Mouse (Mus musculus): ENCODE data around the gene Topors. TPM values are rescaled to one million over a fixed set of nuclear protein-coding genes. Genes with fewer than 3 reads are reported as not detected.

The Topors gene
- polyA plus RNA-seq, 1 experiment from 2014 or later = 38.1 TPM

DNA sequence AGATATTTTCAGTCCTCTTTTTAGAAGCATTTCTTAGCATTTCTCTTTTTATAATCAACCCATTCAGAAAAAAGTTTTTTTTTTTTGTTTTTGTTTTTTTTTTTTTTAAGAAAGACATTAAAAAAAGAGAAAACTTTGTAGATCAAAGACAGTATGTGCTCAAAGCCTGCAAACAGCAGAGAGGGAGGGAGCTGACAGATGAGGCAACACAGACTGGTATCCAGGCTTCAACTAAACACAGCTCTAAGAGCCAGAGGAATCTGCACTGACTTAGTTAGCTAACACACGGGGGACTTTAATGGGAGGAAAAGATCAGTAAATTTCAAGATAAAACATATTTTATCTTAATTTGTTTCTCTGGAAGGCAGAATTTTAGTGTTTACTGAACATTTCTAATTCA is 5.3 kb downstream of the Topors start:
- Histone ChIP-seq H3K27ac (ENCODE audit: low read length) (no peak overlapping the region), H3K4me2 (ENCODE audit: low read length) (no peak overlapping the region), H3K9ac (replicated peaks; ENCODE audit: low read depth, low read length) (no peak overlapping the region), H3K4me1 (replicated peaks; ENCODE audit: control insufficient read depth, insufficient read depth, low read length) (peaks cover 15% of the 10 kb centered on the region), H3K9me3 (ENCODE audit: control insufficient read depth, low read length) (no peaks in the 10 kb centered on the region), H3K27me3 (replicated peaks; ENCODE audit: control insufficient read depth, insufficient read depth, low read length) (no peaks in the 10 kb centered on the region), H3K4me3 (replicated peaks; ENCODE audit: low read length) (no peak overlapping the region), H3K36me3 (ENCODE audit: control insufficient read depth, insufficient read depth) (peaks cover 31% of the 10 kb centered on the region)
- ATAC-seq = no peak
- 71% methylated on average over 1 of the region's 1 CpGs for WGBS

DNA sequence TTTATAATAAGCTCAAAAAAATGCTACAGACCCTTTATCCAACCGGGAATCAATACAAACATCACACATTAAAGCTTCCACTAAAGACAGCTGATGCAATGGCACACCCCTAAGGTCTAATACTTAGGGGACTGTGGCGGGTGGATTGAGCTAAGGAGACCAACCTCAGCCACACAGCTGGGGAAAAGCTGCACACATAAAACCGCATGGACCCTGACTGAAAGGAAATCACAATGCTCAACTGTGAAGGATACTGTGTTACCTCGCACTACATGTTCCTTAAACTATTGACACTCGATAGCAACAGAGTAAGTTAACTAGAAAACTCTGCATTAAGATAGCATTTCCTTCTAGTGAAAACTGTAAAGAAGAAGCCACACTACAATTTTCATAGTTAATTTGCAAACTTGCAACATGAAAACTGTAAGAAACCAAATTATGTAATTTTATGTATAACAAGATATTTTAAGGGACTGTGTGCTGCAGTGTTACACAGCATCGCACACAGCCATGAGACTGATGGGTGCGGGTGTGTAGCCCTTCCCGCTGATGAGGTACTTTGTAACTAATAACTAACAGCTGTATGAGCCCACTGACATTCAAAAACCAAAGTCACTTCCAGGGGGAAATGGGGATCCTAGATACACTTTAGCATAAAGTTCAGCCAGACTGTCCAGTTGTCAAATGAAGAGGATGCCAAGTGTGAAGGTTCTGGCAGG is 15.1 kb downstream of the Topors start:
- no peaks in the 10 kb centered on the region for H3K36me3 ChIP-seq (ENCODE audit: control insufficient read depth, insufficient read depth)
- H3K27ac ChIP-seq (ENCODE audit: low read length) = no peak overlapping the region
- no peak overlapping the region for H3K4me3 ChIP-seq (replicated peaks; ENCODE audit: low read length)
- H3K4me2 ChIP-seq (ENCODE audit: low read length) = no peak overlapping the region
- H3K27me3 ChIP-seq (replicated peaks; ENCODE audit: control insufficient read depth, insufficient read depth, low read length) = no peaks in the 10 kb centered on the region
- no peak for ATAC-seq
- H3K9me3 ChIP-seq (ENCODE audit: control insufficient read depth, low read length) = no peaks in the 10 kb centered on the region
- 88% methylated on average over 8 of the region's 8 CpGs for WGBS
- no peaks in the 10 kb centered on the region for H3K4me1 ChIP-seq (replicated peaks; ENCODE audit: control insufficient read depth, insufficient read depth, low read length)
- no peak overlapping the region for H3K9ac ChIP-seq (replicated peaks; ENCODE audit: low read depth, low read length)

DNA sequence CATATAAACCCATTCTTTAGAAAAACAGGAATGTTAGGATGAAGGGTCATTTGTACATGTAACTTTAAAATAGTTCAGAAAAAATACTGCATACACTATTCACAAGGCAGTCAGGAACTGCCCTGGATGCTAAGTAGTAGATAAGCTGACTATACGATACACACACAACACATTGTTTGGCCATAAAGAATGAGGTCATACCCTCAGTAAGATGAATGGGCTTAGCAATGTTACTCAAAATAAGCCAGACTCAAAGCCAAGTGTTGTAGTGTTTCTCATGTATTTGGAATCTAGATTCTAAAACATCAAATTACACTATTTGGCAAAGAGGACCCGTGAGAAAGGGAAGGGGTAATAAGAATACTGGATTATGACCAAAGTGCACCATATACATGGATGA is 15.9 kb downstream of the Topors start:
- no peaks in the 10 kb centered on the region for H3K4me1 ChIP-seq (replicated peaks; ENCODE audit: control insufficient read depth, insufficient read depth, low read length)
- no peaks in the 10 kb centered on the region for H3K27me3 ChIP-seq (replicated peaks; ENCODE audit: control insufficient read depth, insufficient read depth, low read length)
- no peak overlapping the region for H3K4me2 ChIP-seq (ENCODE audit: low read length)
- WGBS = 47% methylated on average over 2 of the region's 2 CpGs
- H3K9me3 ChIP-seq (ENCODE audit: control insufficient read depth, low read length) = no peaks in the 10 kb centered on the region
- ATAC-seq = no peak
- H3K27ac ChIP-seq (ENCODE audit: low read length) = no peak overlapping the region
- no peaks in the 10 kb centered on the region for H3K36me3 ChIP-seq (ENCODE audit: control insufficient read depth, insufficient read depth)
- no peak overlapping the region for H3K9ac ChIP-seq (replicated peaks; ENCODE audit: low read depth, low read length)
- H3K4me3 ChIP-seq (replicated peaks; ENCODE audit: low read length) = no peak overlapping the region

DNA sequence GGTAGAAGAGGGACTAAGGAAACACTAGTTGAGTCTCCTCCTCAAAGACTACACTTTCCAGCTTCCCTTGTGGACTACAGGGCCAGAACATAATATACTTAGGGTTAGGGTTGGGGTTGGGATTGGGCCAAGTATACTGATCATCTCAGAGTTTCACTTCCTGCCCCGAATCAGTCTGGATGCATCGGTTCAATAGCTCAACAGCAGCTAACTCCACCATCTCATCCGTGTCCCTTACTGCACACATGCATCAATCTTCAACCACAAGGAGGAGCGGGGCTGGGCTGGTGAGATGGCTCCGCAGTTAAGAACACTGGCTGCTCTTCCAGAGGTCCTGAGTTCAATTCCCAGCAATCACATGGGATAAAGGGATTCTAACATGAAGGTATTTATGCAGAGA is 18.7 kb downstream of the Topors start:
- Histone ChIP-seq H3K27ac (ENCODE audit: low read length) (no peak overlapping the region), H3K4me3 (replicated peaks; ENCODE audit: low read length) (no peak overlapping the region), H3K36me3 (ENCODE audit: control insufficient read depth, insufficient read depth) (no peaks in the 10 kb centered on the region), H3K4me1 (replicated peaks; ENCODE audit: control insufficient read depth, insufficient read depth, low read length) (no peaks in the 10 kb centered on the region), H3K4me2 (ENCODE audit: low read length) (no peak overlapping the region), H3K9me3 (ENCODE audit: control insufficient read depth, low read length) (no peaks in the 10 kb centered on the region), H3K9ac (replicated peaks; ENCODE audit: low read depth, low read length) (no peak overlapping the region), H3K27me3 (replicated peaks; ENCODE audit: control insufficient read depth, insufficient read depth, low read length) (no peaks in the 10 kb centered on the region)
- 94% methylated on average over 5 of the region's 5 CpGs for WGBS
- ATAC-seq = no peak

DNA sequence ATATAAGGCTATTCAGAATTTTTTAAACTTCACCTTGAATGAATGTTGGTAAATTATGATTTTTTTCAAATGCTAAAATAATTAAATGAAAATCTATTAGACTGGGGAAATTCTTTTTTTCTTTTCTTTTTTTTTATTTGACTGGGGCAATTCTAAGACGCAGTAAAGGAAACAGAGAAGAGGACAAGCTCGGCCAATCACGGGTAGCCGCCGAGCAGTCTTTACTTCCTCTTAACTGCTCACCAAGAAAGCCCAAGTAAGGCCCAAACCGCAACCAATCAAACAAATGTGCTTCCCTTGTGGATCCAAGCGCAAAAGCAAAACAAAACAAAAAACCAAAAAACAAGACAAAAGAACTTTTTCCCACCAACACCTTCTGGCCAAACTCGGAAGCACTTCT is 25.6 kb downstream of the Topors start:
- Histone ChIP-seq H3K9me3 (ENCODE audit: control insufficient read depth, low read length) (no peaks in the 10 kb centered on the region), H3K4me2 (ENCODE audit: low read length) (no peak overlapping the region), H3K4me1 (replicated peaks; ENCODE audit: control insufficient read depth, insufficient read depth, low read length) (peaks cover 10% of the 10 kb centered on the region), H3K27ac (ENCODE audit: low read length) (no peak overlapping the region), H3K27me3 (replicated peaks; ENCODE audit: control insufficient read depth, insufficient read depth, low read length) (no peaks in the 10 kb centered on the region), H3K36me3 (ENCODE audit: control insufficient read depth, insufficient read depth) (no peaks in the 10 kb centered on the region), H3K9ac (replicated peaks; ENCODE audit: low read depth, low read length) (no peak overlapping the region), H3K4me3 (replicated peaks; ENCODE audit: low read length) (no peak overlapping the region)
- WGBS = 86% methylated on average over 8 of the region's 8 CpGs
- ATAC-seq = no peak

DNA sequence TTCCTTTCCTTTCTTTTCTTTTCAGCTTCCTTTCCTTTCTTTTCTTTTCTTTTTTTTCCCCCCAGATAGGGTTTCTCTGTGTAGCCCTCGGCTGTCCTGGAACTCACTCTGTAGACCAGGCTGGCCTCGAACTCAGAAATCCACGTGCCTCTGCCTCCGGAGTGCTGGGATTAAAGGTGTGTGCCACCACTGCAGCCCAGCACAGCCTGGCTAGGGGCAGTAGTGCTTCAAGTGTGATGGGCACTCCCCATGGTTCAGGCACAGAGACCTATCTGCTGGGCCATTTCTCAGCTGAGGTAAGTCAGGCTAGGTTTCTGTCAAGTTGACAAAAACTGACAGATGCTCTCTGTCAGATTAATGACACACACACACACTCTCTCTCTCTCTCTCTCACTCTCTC is 26.6 kb downstream of the Topors start:
- Histone ChIP-seq H3K4me3 (replicated peaks; ENCODE audit: low read length) (no peak overlapping the region), H3K27me3 (replicated peaks; ENCODE audit: control insufficient read depth, insufficient read depth, low read length) (no peaks in the 10 kb centered on the region), H3K9ac (replicated peaks; ENCODE audit: low read depth, low read length) (no peak overlapping the region), H3K27ac (ENCODE audit: low read length) (no peak overlapping the region), H3K4me2 (ENCODE audit: low read length) (no peak overlapping the region), H3K9me3 (ENCODE audit: control insufficient read depth, low read length) (no peaks in the 10 kb centered on the region), H3K36me3 (ENCODE audit: control insufficient read depth, insufficient read depth) (no peaks in the 10 kb centered on the region), H3K4me1 (replicated peaks; ENCODE audit: control insufficient read depth, insufficient read depth, low read length) (peaks cover 14% of the 10 kb centered on the region)
- ATAC-seq = no peak
- 87% methylated on average over 4 of the region's 4 CpGs for WGBS

DNA sequence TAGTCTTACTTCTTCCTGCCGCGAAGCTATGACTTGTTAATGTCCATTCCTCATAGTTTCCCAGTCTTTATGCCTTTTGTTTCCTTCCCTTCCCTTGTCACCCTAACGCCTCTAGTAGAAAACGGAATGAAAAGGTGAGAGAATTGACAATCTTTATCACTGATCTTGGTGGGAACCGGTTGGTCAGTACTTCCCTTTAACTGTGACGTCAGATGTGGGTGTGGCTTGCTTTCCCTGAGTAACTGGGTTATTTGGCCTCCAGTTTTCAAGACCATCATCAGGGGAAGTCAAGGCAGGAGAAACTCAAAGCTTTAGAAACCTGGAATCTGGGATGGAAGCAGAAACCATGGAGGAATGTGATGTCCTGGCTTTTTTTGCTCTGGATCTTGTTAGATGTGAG is 27.7 kb downstream of the Topors start:
- Histone ChIP-seq H3K4me3 (replicated peaks; ENCODE audit: low read length) (no peak overlapping the region), H3K27me3 (replicated peaks; ENCODE audit: control insufficient read depth, insufficient read depth, low read length) (no peaks in the 10 kb centered on the region), H3K9me3 (ENCODE audit: control insufficient read depth, low read length) (no peaks in the 10 kb centered on the region), H3K27ac (ENCODE audit: low read length) (no peak overlapping the region), H3K4me2 (ENCODE audit: low read length) (no peak overlapping the region), H3K36me3 (ENCODE audit: control insufficient read depth, insufficient read depth) (no peaks in the 10 kb centered on the region), H3K4me1 (replicated peaks; ENCODE audit: control insufficient read depth, insufficient read depth, low read length) (peaks cover 14% of the 10 kb centered on the region), H3K9ac (replicated peaks; ENCODE audit: low read depth, low read length) (no peak overlapping the region)
- no peak for ATAC-seq
- 57% methylated on average over 6 of the region's 6 CpGs for WGBS

DNA sequence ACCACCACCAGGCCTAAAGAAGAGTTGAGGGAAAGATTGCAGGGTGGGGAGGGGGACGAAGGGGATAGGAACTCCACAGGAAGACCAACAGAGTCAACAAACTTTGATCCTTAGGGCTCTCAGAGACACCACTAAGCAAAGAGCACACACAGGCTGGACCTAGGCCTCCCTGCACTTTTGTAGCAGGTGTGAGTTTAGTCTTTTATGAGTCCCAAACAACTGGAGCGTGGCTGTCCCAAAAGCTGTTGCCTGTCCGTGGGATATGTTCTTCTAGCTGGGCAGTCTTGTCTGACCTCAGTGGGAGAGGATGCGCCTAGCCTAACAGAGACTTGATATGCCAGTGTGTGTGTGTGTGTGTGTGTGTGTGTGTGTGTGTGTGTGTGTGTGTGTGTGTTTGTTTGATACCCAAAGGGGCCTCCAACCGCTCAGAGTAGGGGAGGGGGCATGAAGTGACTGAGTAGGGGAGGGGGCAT is 29.3 kb downstream of the Topors start:
- 56% methylated on average over 5 of the region's 5 CpGs for WGBS
- Histone ChIP-seq H3K27me3 (replicated peaks; ENCODE audit: control insufficient read depth, insufficient read depth, low read length) (no peaks in the 10 kb centered on the region), H3K9ac (replicated peaks; ENCODE audit: low read depth, low read length) (no peak overlapping the region), H3K27ac (ENCODE audit: low read length) (no peak overlapping the region), H3K36me3 (ENCODE audit: control insufficient read depth, insufficient read depth) (no peaks in the 10 kb centered on the region), H3K9me3 (ENCODE audit: control insufficient read depth, low read length) (no peaks in the 10 kb centered on the region), H3K4me1 (replicated peaks; ENCODE audit: control insufficient read depth, insufficient read depth, low read length) (peaks cover 14% of the 10 kb centered on the region), H3K4me3 (replicated peaks; ENCODE audit: low read length) (peak overlapping the region; percentile 52; the same call in 1 of the 2 replicates), H3K4me2 (ENCODE audit: low read length) (peak overlapping the region; percentile 85; the same call in 1 of the 2 replicates)
- peak; percentile 8; the same call in 1 of the 2 replicates for ATAC-seq

DNA sequence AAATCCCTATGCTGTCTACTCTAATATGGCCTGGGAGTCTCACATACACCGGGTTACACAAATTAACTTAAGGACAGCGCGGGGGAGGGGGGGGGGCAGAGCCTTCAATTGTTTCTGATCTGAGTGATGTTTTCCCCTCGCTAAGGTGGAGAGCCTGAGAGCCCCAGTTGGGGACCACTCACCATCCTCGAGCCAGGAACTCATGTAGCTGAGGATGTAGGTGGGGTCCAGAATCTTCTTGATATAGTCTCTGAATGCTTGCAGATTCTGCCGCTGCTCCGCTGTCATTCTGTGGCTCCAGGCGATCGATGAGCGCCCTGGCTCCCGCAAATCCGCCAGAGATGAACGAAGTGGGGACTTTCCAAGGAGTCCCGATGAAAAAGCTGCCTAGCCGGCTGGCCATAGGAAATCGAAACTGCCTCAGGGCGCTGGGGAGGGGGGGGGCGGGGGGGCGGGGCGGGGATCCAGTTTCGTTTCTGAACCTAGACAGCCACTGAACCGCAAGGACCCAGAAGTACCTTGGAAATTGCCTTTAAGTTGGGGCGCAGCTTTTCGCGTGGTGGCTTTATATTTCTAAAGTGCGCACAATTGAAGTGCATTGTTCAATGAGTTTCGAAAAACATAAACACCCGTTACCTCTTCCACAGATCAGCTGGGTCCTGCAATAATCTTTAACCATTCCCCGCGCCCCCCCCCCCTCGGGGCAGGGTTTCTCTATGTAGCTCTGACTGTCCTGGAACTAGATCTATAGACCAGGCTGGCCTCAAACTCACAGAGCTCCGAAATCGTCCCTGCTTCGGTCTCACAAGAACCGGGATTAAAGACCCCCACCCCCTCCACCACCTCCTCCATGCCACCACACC is 30.0 kb downstream of the Topors start, which contains the start of gene Ddx58:
Ddx58 (minus strand) TSS at position 420 of the 863 bp plus-strand sequence.
- Histone ChIP-seq H3K4me1 (replicated peaks; ENCODE audit: control insufficient read depth, insufficient read depth, low read length) (peaks cover 14% of the 10 kb centered on the region), H3K27me3 (replicated peaks; ENCODE audit: control insufficient read depth, insufficient read depth, low read length) (no peaks in the 10 kb centered on the region), H3K9me3 (ENCODE audit: control insufficient read depth, low read length) (no peaks in the 10 kb centered on the region), H3K9ac (replicated peaks; ENCODE audit: low read depth, low read length) (peak within 1 kb of the TSS; percentile 57), H3K4me3 (replicated peaks; ENCODE audit: low read length) (peak within 1 kb of the TSS; percentile 52), H3K27ac (ENCODE audit: low read length) (no peak within 1 kb of the TSS), H3K36me3 (ENCODE audit: control insufficient read depth, insufficient read depth) (no peaks in the 10 kb centered on the region), H3K4me2 (ENCODE audit: low read length) (peak within 1 kb of the TSS; percentile 85)
- 3% methylated on average over 32 of the region's 35 CpGs for WGBS
- peak; percentile 52 for ATAC-seq

All from forebrain, embryonic 16.5 days (tissue).